Mouse (Mus musculus) ovary, postnatal 14 days (tissue): Measurements from ENCODE around the gene Gpr152.

ENCODE experiments used
- DNase-seq: peaks from one replicate; pipeline ENCODE4 v3.0.0; 2022; ENCODE audit warnings: low spot score

Gene Gpr152

GRCm38 (mm10) chr19:4150567-4151487 lies 11.2 kb downstream of the Gpr152 start:
- DNase-seq: no peak

- DNase-seq: no peak
These were observed 11.9 kb downstream of the Gpr152 start for GRCm38 (mm10) chr19:4151488-4151860.

GRCm38 (mm10) chr19:4151898-4152297 lies 12.3 kb downstream of the Gpr152 start:
- no peak for DNase-seq

GRCm38 (mm10) chr19:4152445-4153231 lies 13.1 kb downstream of the Gpr152 start:
- DNase-seq: no peak

GRCm38 (mm10) chr19:4153232-4153654 lies 13.7 kb downstream of the Gpr152 start, which contains the start of gene Ptprcap:
Gene Ptprcap, plus strand, starts transcription at chr19:4153604.
- no peak for DNase-seq

- DNase-seq: no peak
These were observed 15.0 kb downstream of the Gpr152 start for GRCm38 (mm10) chr19:4154437-4155222.

- no peak for DNase-seq
These were observed 15.9 kb downstream of the Gpr152 start for GRCm38 (mm10) chr19:4155223-4156072.

GRCm38 (mm10) chr19:4156073-4156579 lies 16.5 kb downstream of the Gpr152 start:
- DNase-seq: no peak

GRCm38 (mm10) chr19:4156771-4157170 lies 17.2 kb downstream of the Gpr152 start:
- no peak for DNase-seq

- no peak for DNase-seq
These were observed 19.5 kb downstream of the Gpr152 start for GRCm38 (mm10) chr19:4159049-4159448.

- peak; percentile 94 for DNase-seq
These were observed 23.3 kb downstream of the Gpr152 start, which contains the start of gene Rps6kb2 for GRCm38 (mm10) chr19:4162646-4163542. Gene Rps6kb2, minus strand, starts transcription at chr19:4163354.

GRCm38 (mm10) chr19:4163543-4163887 lies 23.9 kb downstream of the Gpr152 start:
- DNase-seq: no peak

GRCm38 (mm10) chr19:4164100-4164499 lies 24.5 kb downstream of the Gpr152 start:
- no peak for DNase-seq

GRCm38 (mm10) chr19:4164721-4165120 lies 25.1 kb downstream of the Gpr152 start:
- no peak for DNase-seq

GRCm38 (mm10) chr19:4166678-4167476 lies 27.3 kb downstream of the Gpr152 start:
- DNase-seq: no peak

GRCm38 (mm10) chr19:4169378-4169784 lies 29.8 kb downstream of the Gpr152 start:
- peak; percentile 99 for DNase-seq

GRCm38 (mm10) chr19:4169810-4170209 lies 30.2 kb downstream of the Gpr152 start:
- DNase-seq: no peak

- DNase-seq: no peak
These were observed 31.3 kb downstream of the Gpr152 start for GRCm38 (mm10) chr19:4170723-4171392.
